Comparison of ENCODE assay signal across 23 mouse cellular contexts in the genomic region with DNA sequence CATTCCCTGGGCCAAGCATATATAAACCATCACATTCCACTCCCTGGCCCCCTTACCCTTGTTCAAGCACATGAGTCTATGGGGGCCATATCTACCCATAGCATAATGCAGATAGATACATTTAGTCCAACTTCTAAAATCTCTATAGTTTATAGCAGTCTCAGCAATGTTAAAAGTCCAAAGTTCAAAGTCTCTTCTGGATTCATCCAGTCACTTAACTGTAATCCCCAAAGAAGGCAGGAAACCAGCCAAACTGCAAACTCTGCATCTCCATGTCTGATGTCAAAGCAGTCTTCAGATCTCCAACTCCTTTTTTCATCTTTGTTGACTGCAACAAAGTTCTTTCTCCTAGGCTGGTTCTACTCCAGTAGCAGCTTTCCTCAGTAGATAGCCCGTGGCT.
"Had no signal": no experiment of that assay in that cellular context is flagged by ENCODE, and none has a peak within 500 bp of the region (broad histone marks: within the 10 kb centered on the region; RNA-seq: fewer than 3 reads in every experiment).

No protein-coding gene starts in this region.

- H3K4me1 ChIP-seq: heart, embryonic 10.5 days; hindbrain, embryonic 10.5 days; hindbrain, embryonic 12.5 days; liver, embryonic 13.5 days; liver, embryonic 15.5 days had no signal

- ATAC-seq: hindbrain, embryonic 16.5 days; inflammation-experienced regulatory T-cells, adult 6 months had no signal

- H3K27ac ChIP-seq: gastrocnemius, adult 2 months; heart, embryonic 10.5 days; hindbrain, embryonic 10.5 days; hindbrain, embryonic 12.5 days; hindbrain, embryonic 14.5 days; limb, embryonic 13.5 days; limb, embryonic 15.5 days; liver, embryonic 13.5 days; liver, embryonic 15.5 days had no signal

- H3K36me3 ChIP-seq: heart, embryonic 10.5 days; heart, embryonic 12.5 days; hindbrain, embryonic 10.5 days; hindbrain, embryonic 12.5 days; limb, embryonic 13.5 days; limb, embryonic 15.5 days; liver, embryonic 13.5 days; liver, embryonic 15.5 days had no signal

- H3K9ac ChIP-seq: heart, embryonic 12.5 days; hindbrain, embryonic 12.5 days; hindbrain, embryonic 14.5 days; limb, embryonic 13.5 days; limb, embryonic 15.5 days; liver, embryonic 13.5 days; liver, embryonic 15.5 days had no signal

- H3K9me3 ChIP-seq: heart, embryonic 10.5 days; heart, embryonic 12.5 days; hindbrain, embryonic 10.5 days; hindbrain, embryonic 12.5 days; limb, embryonic 13.5 days; limb, embryonic 15.5 days; liver, embryonic 13.5 days; liver, embryonic 15.5 days had no signal

- H3K4me3 ChIP-seq: gastrocnemius, adult 2 months; heart, embryonic 10.5 days; heart, embryonic 12.5 days; hindbrain, embryonic 10.5 days; hindbrain, embryonic 12.5 days; limb, embryonic 13.5 days; limb, embryonic 15.5 days; liver, embryonic 13.5 days; liver, embryonic 15.5 days had no signal

- H3K4me2 ChIP-seq: heart, embryonic 12.5 days; hindbrain, embryonic 12.5 days; hindbrain, embryonic 14.5 days; limb, embryonic 13.5 days; limb, embryonic 15.5 days; liver, embryonic 11.5 days; liver, embryonic 13.5 days; liver, embryonic 15.5 days had no signal

- H3K27me3 ChIP-seq: heart, embryonic 12.5 days; hindbrain, embryonic 12.5 days; limb, embryonic 13.5 days; limb, embryonic 15.5 days; liver, embryonic 13.5 days; liver, embryonic 15.5 days had no signal

- DNase-seq: gastrocnemius, adult 2 months; gastrocnemius, postnatal 10 days; gastrocnemius, postnatal 25 days; heart, adult 18-20 months; heart, postnatal 10 days; heart, postnatal 4 days; kidney, adult 11 months; kidney, postnatal 10 days; layer of hippocampus, adult 9-11 months; layer of hippocampus, postnatal 36 days; left cerebral cortex, postnatal 4 days; liver, embryonic 13.5 days had no signal
